Mouse (Mus musculus): ENCODE measurements around the gene A730061H03Rik. TPM values are rescaled to one million over a fixed set of nuclear protein-coding genes. Genes with fewer than 3 reads are reported as not detected.

Gene A730061H03Rik
- polyA plus RNA-seq, 1 experiment from 2014 or later = not detected

- DNase-seq (ENCODE audit: low spot score) (no peak), ATAC-seq (no peak)
- 78% methylated on average over 13 of the region's 13 CpGs for WGBS
- no peaks in the 10 kb centered on the region for H3K27me3 ChIP-seq (replicated peaks; ENCODE audit: control insufficient read depth, insufficient read depth, low read length)
- H3K36me3 ChIP-seq (ENCODE audit: control insufficient read depth, insufficient read depth, low read length) = peaks cover 67% of the 10 kb centered on the region
- no peak overlapping the region for H3K9ac ChIP-seq (ENCODE audit: low read length)
- H3K9me3 ChIP-seq (replicated peaks; ENCODE audit: control insufficient read depth, low read length) = no peaks in the 10 kb centered on the region
- H3K4me3 ChIP-seq (ENCODE audit: low read depth, low read length) = no peak overlapping the region
- no peak overlapping the region for H3K4me2 ChIP-seq (ENCODE audit: low read length)
- H3K27ac ChIP-seq (ENCODE audit: low read depth, low read length) = no peak overlapping the region
- H3K4me1 ChIP-seq (ENCODE audit: control insufficient read depth, insufficient read depth, low read length) = peaks cover 7% of the 10 kb centered on the region; the same call in 1 of the 2 replicates
These were observed 36.0 kb upstream of the A730061H03Rik start for GRCm38 (mm10) chr14:55596036-55596690.

GRCm38 (mm10) chr14:55592226-55592625 lies 32.0 kb upstream of the A730061H03Rik start:
- Histone ChIP-seq H3K9ac (ENCODE audit: low read length) (peak overlapping the region; percentile 82), H3K27me3 (replicated peaks; ENCODE audit: control insufficient read depth, insufficient read depth, low read length) (no peaks in the 10 kb centered on the region), H3K36me3 (ENCODE audit: control insufficient read depth, insufficient read depth, low read length) (peaks cover 40% of the 10 kb centered on the region), H3K4me2 (ENCODE audit: low read length) (peak overlapping the region; percentile 98), H3K9me3 (replicated peaks; ENCODE audit: control insufficient read depth, low read length) (no peaks in the 10 kb centered on the region), H3K27ac (ENCODE audit: low read depth, low read length) (no peak overlapping the region), H3K4me1 (ENCODE audit: control insufficient read depth, insufficient read depth, low read length) (peaks cover 14% of the 10 kb centered on the region; the same call in 1 of the 2 replicates), H3K4me3 (ENCODE audit: low read depth, low read length) (peak overlapping the region; percentile 87)
- ATAC-seq (no peak), DNase-seq (ENCODE audit: low spot score) (no peak)
- 4% methylated on average over 16 of the region's 16 CpGs for WGBS

GRCm38 (mm10) chr14:55591331-55591891 lies 31.2 kb upstream of the A730061H03Rik start, which contains the start of gene Rnf31:
TSS of gene Rnf31 (plus strand) at chr14:55591708.
- H3K4me3 ChIP-seq (ENCODE audit: low read depth, low read length) = peak within 1 kb of the TSS; percentile 87
- DNase-seq (ENCODE audit: low spot score) (peak; percentile 95), ATAC-seq (peak; percentile 86)
- H3K9ac ChIP-seq (ENCODE audit: low read length) = peak within 1 kb of the TSS; percentile 82
- WGBS = 0% methylated on average over 33 of the region's 33 CpGs
- H3K4me2 ChIP-seq (ENCODE audit: low read length) = peak within 1 kb of the TSS; percentile 98
- H3K9me3 ChIP-seq (replicated peaks; ENCODE audit: control insufficient read depth, low read length) = no peaks in the 10 kb centered on the region
- H3K27me3 ChIP-seq (replicated peaks; ENCODE audit: control insufficient read depth, insufficient read depth, low read length) = no peaks in the 10 kb centered on the region
- peaks cover 32% of the 10 kb centered on the region for H3K36me3 ChIP-seq (ENCODE audit: control insufficient read depth, insufficient read depth, low read length)
- peaks cover 14% of the 10 kb centered on the region; the same call in 1 of the 2 replicates for H3K4me1 ChIP-seq (ENCODE audit: control insufficient read depth, insufficient read depth, low read length)
- H3K27ac ChIP-seq (ENCODE audit: low read depth, low read length) = peak within 1 kb of the TSS; percentile 81

DNA sequence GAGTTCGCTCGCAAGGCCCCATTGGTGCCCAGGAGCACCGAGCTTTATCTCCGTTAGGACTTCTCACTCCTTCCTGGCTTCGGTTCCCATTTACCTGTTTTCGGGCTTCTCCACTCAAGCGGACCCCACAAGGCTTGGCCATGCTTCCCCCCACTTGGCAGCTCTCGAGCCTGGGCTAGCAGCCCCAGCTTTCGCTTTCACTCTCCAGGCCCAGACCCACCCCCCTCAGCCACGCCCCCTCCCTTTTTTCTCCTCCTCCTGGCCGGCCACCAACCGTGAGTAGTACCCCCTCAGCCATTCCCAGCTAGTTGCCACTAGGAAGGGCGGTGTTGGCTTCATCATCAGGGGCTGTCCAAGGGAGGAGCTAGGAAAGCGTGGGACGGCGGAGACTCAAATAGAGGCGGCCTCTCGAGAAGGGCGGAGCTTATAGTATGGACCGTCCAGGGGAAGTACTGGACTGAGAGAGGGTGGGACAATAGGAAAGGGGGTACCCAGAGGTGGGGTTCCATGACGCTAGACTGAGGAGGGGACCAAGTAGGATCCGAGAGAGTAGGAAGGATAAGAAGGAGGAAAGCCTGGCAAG lies 30.6 kb upstream of the A730061H03Rik start, which contains the start of gene Psme2:
Gene Psme2 (minus strand): TSS at position 366 of the 583 bp plus-strand sequence.
- Histone ChIP-seq H3K4me3 (ENCODE audit: low read depth, low read length) (peak within 1 kb of the TSS; percentile 87), H3K4me2 (ENCODE audit: low read length) (peak within 1 kb of the TSS; percentile 98), H3K27me3 (replicated peaks; ENCODE audit: control insufficient read depth, insufficient read depth, low read length) (no peaks in the 10 kb centered on the region), H3K36me3 (ENCODE audit: control insufficient read depth, insufficient read depth, low read length) (peaks cover 26% of the 10 kb centered on the region), H3K9ac (ENCODE audit: low read length) (peak within 1 kb of the TSS; percentile 82), H3K27ac (ENCODE audit: low read depth, low read length) (peak within 1 kb of the TSS; percentile 81), H3K4me1 (ENCODE audit: control insufficient read depth, insufficient read depth, low read length) (peaks cover 14% of the 10 kb centered on the region; the same call in 1 of the 2 replicates), H3K9me3 (replicated peaks; ENCODE audit: control insufficient read depth, low read length) (no peaks in the 10 kb centered on the region)
- under 1% methylated on average over 21 of the region's 22 CpGs for WGBS
- peak; percentile 97 for ATAC-seq
- peak; percentile 98 for DNase-seq (ENCODE audit: low spot score)

- H3K36me3 ChIP-seq (ENCODE audit: control insufficient read depth, insufficient read depth, low read length) = peaks cover 17% of the 10 kb centered on the region
- H3K4me1 ChIP-seq (ENCODE audit: control insufficient read depth, insufficient read depth, low read length) = peaks cover 14% of the 10 kb centered on the region; the same call in 1 of the 2 replicates
- H3K9ac ChIP-seq (ENCODE audit: low read length) = peak overlapping the region; percentile 82
- WGBS = 86% methylated on average over 11 of the region's 11 CpGs
- peak overlapping the region; percentile 68; the same call in 1 of the 2 replicates for H3K27ac ChIP-seq (ENCODE audit: low read depth, low read length)
- H3K27me3 ChIP-seq (replicated peaks; ENCODE audit: control insufficient read depth, insufficient read depth, low read length) = no peaks in the 10 kb centered on the region
- no peak for ATAC-seq
- no peaks in the 10 kb centered on the region for H3K9me3 ChIP-seq (replicated peaks; ENCODE audit: control insufficient read depth, low read length)
- no peak for DNase-seq (ENCODE audit: low spot score)
- peak overlapping the region; percentile 87 for H3K4me3 ChIP-seq (ENCODE audit: low read depth, low read length)
- H3K4me2 ChIP-seq (ENCODE audit: low read length) = peak overlapping the region; percentile 98
These were observed 29.7 kb upstream of the A730061H03Rik start for GRCm38 (mm10) chr14:55589771-55590448.

GRCm38 (mm10) chr14:55589271-55589670 lies 29.1 kb upstream of the A730061H03Rik start:
- ATAC-seq (no peak), DNase-seq (ENCODE audit: low spot score) (no peak)
- WGBS = 96% methylated on average over 5 of the region's 5 CpGs
- Histone ChIP-seq H3K27ac (ENCODE audit: low read depth, low read length) (no peak overlapping the region), H3K9ac (ENCODE audit: low read length) (no peak overlapping the region), H3K4me1 (ENCODE audit: control insufficient read depth, insufficient read depth, low read length) (peaks cover 14% of the 10 kb centered on the region; the same call in 1 of the 2 replicates), H3K4me3 (ENCODE audit: low read depth, low read length) (no peak overlapping the region), H3K36me3 (ENCODE audit: control insufficient read depth, insufficient read depth, low read length) (peaks cover 11% of the 10 kb centered on the region; the same call in 1 of the 2 replicates), H3K9me3 (replicated peaks; ENCODE audit: control insufficient read depth, low read length) (no peaks in the 10 kb centered on the region), H3K4me2 (ENCODE audit: low read length) (no peak overlapping the region), H3K27me3 (replicated peaks; ENCODE audit: control insufficient read depth, insufficient read depth, low read length) (no peaks in the 10 kb centered on the region)

GRCm38 (mm10) chr14:55586149-55586548 lies 25.9 kb upstream of the A730061H03Rik start:
- 97% methylated on average over 2 of the region's 2 CpGs for WGBS

GRCm38 (mm10) chr14:55585566-55585960 lies 25.4 kb upstream of the A730061H03Rik start:
- peaks cover 7% of the 10 kb centered on the region; the same call in 1 of the 2 replicates for H3K4me1 ChIP-seq (ENCODE audit: control insufficient read depth, insufficient read depth, low read length)
- DNase-seq (ENCODE audit: low spot score) = no peak
- H3K27me3 ChIP-seq (replicated peaks; ENCODE audit: control insufficient read depth, insufficient read depth, low read length) = no peaks in the 10 kb centered on the region
- 0 out of 2 replicates have a peak overlapping the region, but pooled peaks have one; percentile 67 for H3K9ac ChIP-seq (ENCODE audit: low read length)
- H3K9me3 ChIP-seq (replicated peaks; ENCODE audit: control insufficient read depth, low read length) = no peaks in the 10 kb centered on the region
- peaks cover 11% of the 10 kb centered on the region; the same call in 1 of the 2 replicates for H3K36me3 ChIP-seq (ENCODE audit: control insufficient read depth, insufficient read depth, low read length)
- H3K27ac ChIP-seq (ENCODE audit: low read depth, low read length) = no peak overlapping the region
- H3K4me3 ChIP-seq (ENCODE audit: low read depth, low read length) = peak overlapping the region; percentile 39; the same call in 1 of the 2 replicates
- ATAC-seq = no peak
- WGBS = 64% methylated on average over 6 of the region's 6 CpGs
- H3K4me2 ChIP-seq (ENCODE audit: low read length) = peak overlapping the region; percentile 67; the same call in 1 of the 2 replicates

More at GRCm38 (mm10) chr14:55586149-55586548, 25.9 kb upstream of the A730061H03Rik start:
- Histone ChIP-seq H3K4me2 (ENCODE audit: low read length) (no peak overlapping the region), H3K27me3 (replicated peaks; ENCODE audit: control insufficient read depth, insufficient read depth, low read length) (no peaks in the 10 kb centered on the region), H3K4me3 (ENCODE audit: low read depth, low read length) (no peak overlapping the region), H3K36me3 (ENCODE audit: control insufficient read depth, insufficient read depth, low read length) (peaks cover 11% of the 10 kb centered on the region; the same call in 1 of the 2 replicates), H3K9me3 (replicated peaks; ENCODE audit: control insufficient read depth, low read length) (no peaks in the 10 kb centered on the region), H3K9ac (ENCODE audit: low read length) (no peak overlapping the region), H3K27ac (ENCODE audit: low read depth, low read length) (no peak overlapping the region), H3K4me1 (ENCODE audit: control insufficient read depth, insufficient read depth, low read length) (peaks cover 7% of the 10 kb centered on the region; the same call in 1 of the 2 replicates)
- ATAC-seq (no peak), DNase-seq (ENCODE audit: low spot score) (no peak)
